Mouse (Mus musculus): ENCODE measurements around the gene Trim7. TPM values are rescaled to one million over a fixed set of nuclear protein-coding genes. Genes with fewer than 3 reads are reported as not detected.

The Trim7 gene
- polyA plus RNA-seq, 1 experiment = 12.6 TPM

GRCm38 (mm10) chr11:48852190-48852589, 26.2 kb downstream of the Trim7 start:
- WGBS = 78% methylated on average over 4 of the region's 4 CpGs
- no peaks in the 10 kb centered on the region; the same call in 1 of the 2 replicates for H3K36me3 ChIP-seq (ENCODE audit: control insufficient read depth, insufficient read depth, low read length)

GRCm38 (mm10) chr11:48852624-48853473, 26.9 kb downstream of the Trim7 start:
- Histone ChIP-seq H3K36me3 (ENCODE audit: control insufficient read depth, insufficient read depth, low read length) (no peaks in the 10 kb centered on the region; the same call in 1 of the 2 replicates), H3K27me3 (ENCODE audit: control insufficient read depth, insufficient read depth, low read length) (no peaks in the 10 kb centered on the region), H3K27ac (ENCODE audit: insufficient read depth, low read depth, low read length) (no peak overlapping the region), H3K4me1 (ENCODE audit: control insufficient read depth, insufficient read depth, insufficient read length, low read length) (peaks cover 10% of the 10 kb centered on the region), H3K4me3 (ENCODE audit: low read depth, low read length) (peak overlapping the region; percentile 60)
- TF ChIP-seq POLR2A (IDR thresholded peaks at IDR 0.05; ENCODE audit: low read depth, low read length) = no peak
- TF ChIP-seq CTCF (IDR thresholded peaks at IDR 0.05; ENCODE audit: extremely low read depth, insufficient read length, insufficient replicate concordance, low read depth, low read length) = no peak
- WGBS = 11% methylated on average over 23 of the region's 23 CpGs

More at GRCm38 (mm10) chr11:48852190-48852589, 26.2 kb downstream of the Trim7 start:
- Histone ChIP-seq H3K27me3 (ENCODE audit: control insufficient read depth, insufficient read depth, low read length) (no peaks in the 10 kb centered on the region), H3K27ac (ENCODE audit: insufficient read depth, low read depth, low read length) (no peak overlapping the region), H3K4me1 (ENCODE audit: control insufficient read depth, insufficient read depth, insufficient read length, low read length) (peaks cover 10% of the 10 kb centered on the region), H3K4me3 (ENCODE audit: low read depth, low read length) (no peak overlapping the region)
- TF ChIP-seq POLR2A (IDR thresholded peaks at IDR 0.05; ENCODE audit: low read depth, low read length) (no peak), CTCF (IDR thresholded peaks at IDR 0.05; ENCODE audit: extremely low read depth, insufficient read length, insufficient replicate concordance, low read depth, low read length) (no peak)

GRCm38 (mm10) chr11:48853474-48854180, 27.7 kb downstream of the Trim7 start:
- H3K27me3 ChIP-seq (ENCODE audit: control insufficient read depth, insufficient read depth, low read length) = no peaks in the 10 kb centered on the region
- H3K4me3 ChIP-seq (ENCODE audit: low read depth, low read length) = peak overlapping the region; percentile 60
- 2% methylated on average over 31 of the region's 31 CpGs for WGBS
- H3K4me1 ChIP-seq (ENCODE audit: control insufficient read depth, insufficient read depth, insufficient read length, low read length) = peaks cover 10% of the 10 kb centered on the region
- H3K36me3 ChIP-seq (ENCODE audit: control insufficient read depth, insufficient read depth, low read length) = no peaks in the 10 kb centered on the region
- TF ChIP-seq POLR2A (IDR thresholded peaks at IDR 0.05; ENCODE audit: low read depth, low read length) = no peak
- peak; percentile 36; the same call in 1 of the 2 replicates for TF ChIP-seq CTCF (IDR thresholded peaks at IDR 0.05; ENCODE audit: extremely low read depth, insufficient read length, insufficient replicate concordance, low read depth, low read length)
- peak overlapping the region; percentile 31; the same call in 1 of the 2 replicates for H3K27ac ChIP-seq (ENCODE audit: insufficient read depth, low read depth, low read length)

- Histone ChIP-seq H3K36me3 (ENCODE audit: control insufficient read depth, insufficient read depth, low read length) (peaks cover 2% of the 10 kb centered on the region; the same call in 1 of the 2 replicates), H3K4me3 (ENCODE audit: low read depth, low read length) (no peak overlapping the region), H3K4me1 (ENCODE audit: control insufficient read depth, insufficient read depth, insufficient read length, low read length) (peaks cover 8% of the 10 kb centered on the region), H3K27ac (ENCODE audit: insufficient read depth, low read depth, low read length) (no peak overlapping the region), H3K27me3 (ENCODE audit: control insufficient read depth, insufficient read depth, low read length) (no peaks in the 10 kb centered on the region; the same call in 1 of the 2 replicates)
- TF ChIP-seq POLR2A (IDR thresholded peaks at IDR 0.05; ENCODE audit: low read depth, low read length) = no peak
- no peak for TF ChIP-seq CTCF (IDR thresholded peaks at IDR 0.05; ENCODE audit: extremely low read depth, insufficient read length, insufficient replicate concordance, low read depth, low read length)
- WGBS = under 1% methylated on average over 6 of the region's 6 CpGs
These were observed 33.1 kb downstream of the Trim7 start for GRCm38 (mm10) chr11:48859014-48859413.

- TF ChIP-seq CTCF (IDR thresholded peaks at IDR 0.05; ENCODE audit: extremely low read depth, insufficient read length, insufficient replicate concordance, low read depth, low read length) (no peak), POLR2A (IDR thresholded peaks at IDR 0.05; ENCODE audit: low read depth, low read length) (no peak)
- no peaks in the 10 kb centered on the region; the same call in 1 of the 2 replicates for H3K27me3 ChIP-seq (ENCODE audit: control insufficient read depth, insufficient read depth, low read length)
- H3K4me1 ChIP-seq (ENCODE audit: control insufficient read depth, insufficient read depth, insufficient read length, low read length) = no peaks in the 10 kb centered on the region
- 81% methylated on average over 1 of the region's 1 CpGs for WGBS
- no peak overlapping the region for H3K27ac ChIP-seq (ENCODE audit: insufficient read depth, low read depth, low read length)
- peaks cover 27% of the 10 kb centered on the region for H3K36me3 ChIP-seq (ENCODE audit: control insufficient read depth, insufficient read depth, low read length)
- H3K4me3 ChIP-seq (ENCODE audit: low read depth, low read length) = no peak overlapping the region
These were observed 36.9 kb downstream of the Trim7 start for GRCm38 (mm10) chr11:48862784-48863319.

GRCm38 (mm10) chr11:48863808-48864207, 37.9 kb downstream of the Trim7 start:
- peaks cover 5% of the 10 kb centered on the region; the same call in 1 of the 2 replicates for H3K4me1 ChIP-seq (ENCODE audit: control insufficient read depth, insufficient read depth, insufficient read length, low read length)
- H3K36me3 ChIP-seq (ENCODE audit: control insufficient read depth, insufficient read depth, low read length) = peaks cover 27% of the 10 kb centered on the region
- no peak overlapping the region for H3K27ac ChIP-seq (ENCODE audit: insufficient read depth, low read depth, low read length)
- H3K4me3 ChIP-seq (ENCODE audit: low read depth, low read length) = no peak overlapping the region
- no peaks in the 10 kb centered on the region; the same call in 1 of the 2 replicates for H3K27me3 ChIP-seq (ENCODE audit: control insufficient read depth, insufficient read depth, low read length)
- WGBS = 81% methylated on average over 3 of the region's 3 CpGs
- no peak for TF ChIP-seq CTCF (IDR thresholded peaks at IDR 0.05; ENCODE audit: extremely low read depth, insufficient read length, insufficient replicate concordance, low read depth, low read length)
- no peak for TF ChIP-seq POLR2A (IDR thresholded peaks at IDR 0.05; ENCODE audit: low read depth, low read length)

All from small intestine, adult 2 months (tissue).